Mouse (Mus musculus) urinary bladder, postnatal 4 days (tissue): ENCODE data around the gene Ccnl1.

Experiments used
- DNase-seq, 2 experiments: peaks; one replicate each; pipeline ENCODE4 v3.0.0; 2021 to 2022; ENCODE audit warnings: low spot score in 2 of 2

The Ccnl1 gene

DNA sequence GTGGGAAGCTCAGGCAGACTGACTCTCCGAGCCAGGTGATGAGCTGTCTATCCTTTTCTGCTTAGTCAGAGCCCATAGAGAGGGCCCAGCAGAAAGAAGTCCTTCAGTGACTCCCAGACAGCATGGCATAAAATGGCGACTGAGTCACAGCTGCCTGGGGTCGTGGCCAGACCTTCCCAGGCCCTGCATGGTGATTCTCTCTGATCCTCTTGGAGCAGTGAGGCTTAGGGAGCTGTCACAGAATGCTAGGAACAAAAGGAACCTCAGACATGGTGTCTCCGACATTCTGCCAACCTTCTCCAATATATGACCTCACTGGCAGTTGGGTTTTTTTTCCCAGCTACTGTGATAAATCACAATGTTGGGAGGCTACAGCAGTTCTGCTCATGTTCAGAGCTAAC, 30.9 kb downstream of the Ccnl1 start:
- DNase-seq = no peak

GRCm38 (mm10) chr3:65926426-65926825, 31.6 kb downstream of the Ccnl1 start:
- DNase-seq = no peak

DNA sequence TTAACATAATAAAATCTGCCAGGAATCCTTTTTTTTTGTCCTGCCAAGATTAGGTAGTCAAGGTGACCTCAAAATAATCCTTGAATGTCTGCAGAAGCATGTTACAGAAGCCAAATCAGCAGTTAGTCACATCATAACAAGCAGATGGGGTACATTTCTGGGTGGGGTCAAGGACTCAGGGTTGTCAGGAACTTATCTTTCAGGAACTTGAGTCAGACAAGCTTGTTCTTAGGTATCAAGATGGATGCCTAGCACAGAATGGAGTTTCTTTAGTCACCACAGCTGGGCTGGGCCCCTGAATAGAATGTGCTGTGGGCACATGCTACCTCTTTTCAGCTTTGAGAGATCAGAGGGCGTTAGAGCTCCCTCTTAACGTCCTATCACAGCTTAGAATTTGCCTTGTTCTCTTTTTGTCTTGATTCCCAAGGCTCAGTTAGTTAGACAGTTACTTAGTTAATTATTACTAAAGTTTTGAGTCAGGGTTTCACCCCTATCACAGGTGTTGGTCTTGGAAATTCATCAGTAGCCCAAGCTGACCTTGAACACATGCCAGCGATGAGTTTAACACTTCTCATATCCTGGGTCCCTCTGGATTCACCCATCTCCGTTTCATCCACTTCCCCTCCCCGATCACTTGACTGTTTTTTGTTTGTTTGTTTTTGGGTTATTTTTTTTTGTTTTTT, 32.9 kb downstream of the Ccnl1 start:
- no peak for DNase-seq

GRCm38 (mm10) chr3:65922420-65922819, 35.6 kb downstream of the Ccnl1 start:
- DNase-seq = no peak

- no peak for DNase-seq
Measured at GRCm38 (mm10) chr3:65921671-65922070, 36.4 kb downstream of the Ccnl1 start.

DNA sequence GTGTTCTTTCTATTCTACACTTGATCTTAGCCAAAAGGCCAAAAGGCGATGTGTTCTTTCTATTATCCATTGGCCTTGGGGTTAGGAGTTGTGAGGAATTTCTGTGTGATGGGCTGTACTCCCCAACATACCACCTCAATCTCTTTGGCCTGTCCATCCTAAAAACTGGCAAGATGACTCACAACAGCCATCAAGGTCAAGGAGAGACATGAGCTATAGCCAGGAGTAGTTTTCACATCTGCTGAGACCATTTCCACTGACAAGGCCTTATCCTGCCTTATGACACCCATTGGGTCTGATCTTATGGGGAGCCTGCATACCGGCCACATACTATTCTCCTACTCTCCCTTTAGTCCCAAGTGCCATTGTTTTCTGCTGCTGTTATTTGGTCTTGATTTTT, 39.0 kb downstream of the Ccnl1 start:
- DNase-seq = no peak

DNA sequence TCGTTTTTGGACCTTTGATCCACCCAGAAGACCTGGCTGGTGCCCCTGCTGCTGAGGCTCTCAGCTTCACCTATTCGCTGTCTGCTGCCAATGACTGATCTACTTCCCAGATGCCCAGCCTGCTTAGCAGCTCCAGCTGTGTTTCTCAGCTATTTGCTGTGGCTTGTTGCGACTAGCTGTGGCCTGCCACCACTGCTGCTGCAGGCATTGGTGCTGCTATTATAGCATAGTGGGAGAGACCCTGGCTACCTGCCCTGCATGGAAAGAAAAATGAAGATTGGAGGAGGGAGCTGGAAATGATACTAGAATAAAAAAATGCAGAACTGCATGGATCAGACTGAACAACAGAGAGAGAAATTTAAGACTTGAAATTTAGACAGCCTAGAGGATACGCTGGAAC, 45.1 kb downstream of the Ccnl1 start:
- no peak for DNase-seq

GRCm38 (mm10) chr3:65912217-65912616, 45.8 kb downstream of the Ccnl1 start:
- no peak for DNase-seq

GRCm38 (mm10) chr3:65911265-65911664, 46.8 kb downstream of the Ccnl1 start:
- DNase-seq = no peak

- DNase-seq = no peak
Measured at GRCm38 (mm10) chr3:65909454-65909853, 48.6 kb downstream of the Ccnl1 start.

- no peak for DNase-seq
Measured at GRCm38 (mm10) chr3:65907536-65907935, 50.5 kb downstream of the Ccnl1 start.

GRCm38 (mm10) chr3:65905281-65906169, 52.5 kb downstream of the Ccnl1 start:
- no peak for DNase-seq

DNA sequence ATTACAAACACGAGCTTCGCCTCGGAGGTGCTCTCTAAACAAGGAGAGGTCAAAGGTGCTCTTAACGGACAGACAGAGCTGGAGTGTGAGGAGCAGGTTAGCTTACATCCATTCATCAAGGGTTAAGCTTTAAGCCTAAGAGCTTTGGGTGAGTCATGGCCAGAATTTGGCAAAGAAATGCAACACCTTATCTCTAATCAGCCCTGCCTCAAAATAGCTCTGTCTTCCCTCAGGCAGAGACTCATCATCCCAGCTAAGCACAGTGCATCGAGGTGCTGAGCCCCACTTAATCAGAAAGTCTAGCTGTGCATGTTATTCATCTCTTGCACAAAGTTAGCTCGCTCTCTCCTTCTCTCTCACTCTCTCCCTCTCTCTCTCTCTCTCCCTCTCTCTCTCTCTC, 53.3 kb downstream of the Ccnl1 start:
- DNase-seq = no peak

GRCm38 (mm10) chr3:65904106-65904505, 53.9 kb downstream of the Ccnl1 start:
- no peak for DNase-seq

DNA sequence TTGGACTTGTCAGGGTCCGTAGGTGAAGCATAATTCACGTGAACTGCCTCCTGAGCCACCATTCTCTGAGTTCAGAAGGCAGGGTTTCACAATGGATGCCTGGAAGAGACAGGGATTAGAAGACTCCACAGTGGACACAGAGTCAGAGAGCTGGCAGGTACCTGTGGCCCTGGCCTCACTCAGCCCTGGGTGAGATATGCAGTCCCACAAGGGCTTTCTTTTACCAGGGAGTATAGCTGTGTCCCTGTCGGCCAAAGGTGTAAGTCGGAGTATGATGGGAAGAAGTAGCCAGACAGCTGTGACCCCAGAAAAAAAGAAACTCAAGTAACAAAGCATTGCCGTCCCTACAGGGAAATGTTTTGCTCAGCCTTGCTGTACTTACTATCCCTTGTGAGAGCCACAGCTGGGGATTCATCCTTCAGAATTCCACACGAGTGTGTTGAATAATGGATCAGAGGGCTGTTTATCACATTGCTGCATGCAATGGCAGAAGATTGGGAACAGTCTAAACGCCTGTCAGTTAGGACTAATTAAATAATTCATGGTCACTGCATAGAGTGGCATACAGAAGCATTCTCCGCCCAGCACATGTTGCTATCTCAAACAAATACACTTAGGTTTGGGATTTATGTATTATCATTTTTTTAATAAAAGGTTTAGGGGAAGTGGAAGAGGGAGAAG, 59.3 kb downstream of the Ccnl1 start:
- DNase-seq = no peak

DNA sequence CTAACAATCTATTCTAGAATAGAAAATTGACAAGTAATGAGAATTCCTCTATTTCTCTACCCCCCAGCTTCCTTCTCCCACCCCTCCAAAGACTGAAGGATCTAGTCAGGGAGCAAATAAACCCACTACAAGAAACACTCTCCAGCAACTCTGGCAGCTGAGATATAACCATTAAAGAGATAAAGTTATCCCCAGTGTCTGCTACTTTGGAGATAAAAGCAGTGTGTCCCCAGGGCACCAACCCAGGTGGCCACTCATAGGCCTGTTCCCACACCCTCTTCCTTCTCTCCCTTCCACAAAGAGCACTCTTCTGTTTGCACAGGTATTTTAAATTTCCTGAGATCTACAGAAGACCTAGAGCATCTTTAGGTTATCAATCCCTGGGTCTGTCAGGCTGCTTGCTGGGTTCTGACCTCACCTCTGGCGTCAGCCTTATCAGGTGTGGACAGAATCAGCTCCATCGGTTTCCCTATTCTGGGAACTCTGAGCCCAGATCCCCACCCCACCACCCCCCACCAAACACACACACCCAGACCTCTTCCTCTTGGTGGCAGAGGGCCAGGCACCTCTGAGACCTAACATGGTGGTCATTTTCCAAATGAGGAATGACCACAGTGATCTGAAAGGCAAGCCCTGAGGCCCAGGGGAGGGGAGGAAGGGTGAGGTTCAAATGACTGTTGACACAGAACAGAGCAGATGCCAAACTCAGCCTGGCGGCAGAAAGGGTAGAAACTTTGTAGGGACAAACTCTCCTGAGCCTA, 60.6 kb downstream of the Ccnl1 start:
- no peak for DNase-seq
